Mouse (Mus musculus): ENCODE results near the gene 2700049A03Rik. TPM values are rescaled to one million over a fixed set of nuclear protein-coding genes. Genes with fewer than 3 reads are reported as not detected.
"Not testable (repeated sequence)": the region's sequence is repeated elsewhere in the genome, so short reads cannot be mapped to it uniquely, and the experiment has no call there.

The 2700049A03Rik gene
- polyA plus RNA-seq (2016; fragmentation: Nextera tagmentation; extraction: Ambion mirVana) = 21.5 and 23.7 TPM in 2 replicates

DNA sequence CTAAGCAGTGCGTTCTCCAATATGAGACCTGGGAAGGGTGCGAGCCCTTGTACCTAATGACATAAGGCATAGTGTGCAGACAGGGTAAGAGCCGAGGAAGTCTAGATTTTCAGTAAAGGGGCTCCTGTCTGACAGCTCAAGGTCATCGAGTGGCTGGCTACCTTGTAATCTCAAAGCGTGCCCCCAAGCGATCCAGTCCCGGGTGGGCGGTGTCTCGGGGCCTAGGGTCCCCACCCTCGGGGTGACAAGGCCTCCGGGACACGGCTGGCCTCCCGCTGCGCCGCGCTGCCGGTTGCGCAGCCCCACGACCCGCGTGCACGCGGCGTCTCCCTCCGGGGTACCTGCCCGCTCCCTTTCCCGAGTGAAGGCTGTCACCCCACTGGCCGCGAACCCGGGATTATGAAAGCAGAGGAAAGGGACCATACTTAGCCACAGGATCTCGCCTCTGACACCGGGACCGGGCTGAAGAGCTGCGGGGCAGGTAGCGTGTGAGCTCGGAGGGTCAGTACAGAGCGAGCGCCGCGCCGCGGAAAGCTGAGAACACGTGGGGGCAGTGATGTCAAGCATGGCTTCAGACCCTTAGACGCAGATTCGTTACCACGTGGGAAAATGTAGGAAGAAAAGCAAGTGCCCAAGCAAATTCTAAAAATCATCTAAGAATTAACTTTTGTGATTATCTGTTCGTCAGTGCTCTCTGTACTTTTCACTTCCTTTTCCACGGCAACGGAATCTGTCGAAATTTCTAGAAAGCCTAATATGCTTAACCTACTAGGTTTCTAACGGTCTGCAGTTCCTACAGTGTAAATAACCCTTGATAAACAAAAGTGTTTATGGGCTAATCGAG lies at the start of gene 2700049A03Rik, which contains the start of gene Timm9:
2700049A03Rik (plus strand) TSS at position 719 of the 844 bp plus-strand sequence.
Timm9 (minus strand) TSS at position 555 of the 844 bp plus-strand sequence.
- Histone ChIP-seq H3K27me3 (no peaks in the 10 kb centered on the region), H3K4me2 (peak within 1 kb of the TSS; percentile 87), H3K9me3 (no peaks in the 10 kb centered on the region), H3K4me3 (replicated peaks) (peak within 1 kb of the TSS; percentile 78), H3K9ac (peak within 1 kb of the TSS; percentile 90), H3K27ac (peak within 1 kb of the TSS; percentile 82), H3K4me1 (peaks cover 25% of the 10 kb centered on the region), H3K36me3 (replicated peaks) (peaks cover 27% of the 10 kb centered on the region)
- ATAC-seq (ENCODE audit: low FRiP score) = peak; percentile 94
- WGBS = under 1% methylated on average over 52 of the region's 52 CpGs

GRCm38 (mm10) chr12:71104275-71104674 lies 32.4 kb upstream of the 2700049A03Rik start:
- not testable (repeated sequence) for H3K9me3 ChIP-seq; ATAC-seq (ENCODE audit: low FRiP score); H3K9ac ChIP-seq; H3K4me2 ChIP-seq; H3K27me3 ChIP-seq; H3K36me3 ChIP-seq (replicated peaks); H3K4me1 ChIP-seq; H3K27ac ChIP-seq; H3K4me3 ChIP-seq (replicated peaks)
- 92% methylated on average over 4 of the region's 4 CpGs for WGBS

DNA sequence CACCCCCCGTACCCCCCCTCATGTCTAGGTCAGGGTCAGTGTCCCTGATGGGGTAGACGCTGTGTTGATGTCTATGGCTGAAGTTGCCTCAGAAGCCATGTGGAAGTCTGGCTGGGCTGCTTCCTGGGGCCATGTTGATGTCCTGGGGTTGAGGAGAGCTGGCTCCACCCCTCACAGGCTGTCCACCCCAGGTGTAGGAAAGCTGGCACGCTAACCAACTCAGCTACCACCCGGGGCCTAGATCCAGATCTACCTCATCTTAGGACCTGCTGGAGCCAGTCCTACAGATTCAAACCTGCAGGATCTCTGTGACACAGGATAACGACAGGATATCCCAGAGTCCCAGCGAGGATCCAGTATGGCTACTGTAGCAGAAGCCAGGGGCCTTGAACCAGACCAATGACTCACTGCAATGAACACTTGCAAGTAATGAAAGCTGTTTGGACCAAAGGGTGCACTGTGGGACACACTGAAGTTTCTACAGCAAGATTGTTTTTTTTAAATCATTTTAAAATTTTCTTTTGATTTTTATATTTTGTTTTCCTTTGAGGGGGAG lies 29.4 kb upstream of the 2700049A03Rik start:
- Histone ChIP-seq H3K4me1 (peaks cover 5% of the 10 kb centered on the region), H3K9me3 (no peaks in the 10 kb centered on the region), H3K27ac (no peak overlapping the region), H3K9ac (no peak overlapping the region), H3K36me3 (replicated peaks) (no peaks in the 10 kb centered on the region), H3K27me3 (peaks cover 10% of the 10 kb centered on the region; the same call in 1 of the 2 replicates), H3K4me2 (no peak overlapping the region), H3K4me3 (replicated peaks) (no peak overlapping the region)
- WGBS = 89% methylated on average over 6 of the region's 6 CpGs
- no peak for ATAC-seq (ENCODE audit: low FRiP score)

DNA sequence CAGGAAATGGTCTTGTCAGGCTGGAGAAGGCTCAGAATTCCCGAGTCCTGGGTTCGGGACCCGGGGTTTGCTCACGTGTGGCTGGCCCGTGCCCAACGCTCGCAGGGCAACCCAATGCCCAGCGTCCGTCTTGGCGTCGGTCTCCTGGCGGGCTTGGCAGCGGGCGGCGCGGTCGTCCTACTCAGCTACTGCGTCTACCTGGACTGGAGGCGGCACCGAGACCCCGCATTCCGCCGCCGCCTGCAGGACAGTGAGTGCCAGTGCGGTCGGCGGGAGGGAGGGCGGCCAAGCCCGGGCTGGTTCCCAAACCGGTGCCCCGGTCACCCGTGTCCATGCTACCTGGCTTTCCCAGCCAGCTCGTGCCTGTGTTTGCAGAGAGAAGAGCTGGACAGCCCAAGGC lies 25.3 kb upstream of the 2700049A03Rik start, which contains the start of gene Tomm20l:
Tomm20l (plus strand) TSS at position 98 of the 400 bp plus-strand sequence.
- H3K27me3 ChIP-seq = peaks cover 10% of the 10 kb centered on the region; the same call in 1 of the 2 replicates
- H3K4me1 ChIP-seq = peaks cover 11% of the 10 kb centered on the region
- H3K9ac ChIP-seq = no peak within 1 kb of the TSS
- 8% methylated on average over 33 of the region's 33 CpGs for WGBS
- peak within 1 kb of the TSS; percentile 21 for H3K4me3 ChIP-seq (replicated peaks)
- H3K4me2 ChIP-seq = peak within 1 kb of the TSS; percentile 52
- no peaks in the 10 kb centered on the region for H3K9me3 ChIP-seq
- H3K27ac ChIP-seq = no peak within 1 kb of the TSS
- peak; percentile 44; the same call in 1 of the 2 replicates for ATAC-seq (ENCODE audit: low FRiP score)
- no peaks in the 10 kb centered on the region for H3K36me3 ChIP-seq (replicated peaks)

- Histone ChIP-seq H3K36me3 (replicated peaks) (no peaks in the 10 kb centered on the region), H3K4me1 (peaks cover 11% of the 10 kb centered on the region), H3K9ac (no peak overlapping the region), H3K27ac (no peak overlapping the region), H3K4me3 (replicated peaks) (no peak overlapping the region), H3K27me3 (peaks cover 10% of the 10 kb centered on the region; the same call in 1 of the 2 replicates), H3K4me2 (no peak overlapping the region), H3K9me3 (no peaks in the 10 kb centered on the region)
- 87% methylated on average over 10 of the region's 10 CpGs for WGBS
- no peak for ATAC-seq (ENCODE audit: low FRiP score)
Observed at GRCm38 (mm10) chr12:71113074-71113473, 23.6 kb upstream of the 2700049A03Rik start.

DNA sequence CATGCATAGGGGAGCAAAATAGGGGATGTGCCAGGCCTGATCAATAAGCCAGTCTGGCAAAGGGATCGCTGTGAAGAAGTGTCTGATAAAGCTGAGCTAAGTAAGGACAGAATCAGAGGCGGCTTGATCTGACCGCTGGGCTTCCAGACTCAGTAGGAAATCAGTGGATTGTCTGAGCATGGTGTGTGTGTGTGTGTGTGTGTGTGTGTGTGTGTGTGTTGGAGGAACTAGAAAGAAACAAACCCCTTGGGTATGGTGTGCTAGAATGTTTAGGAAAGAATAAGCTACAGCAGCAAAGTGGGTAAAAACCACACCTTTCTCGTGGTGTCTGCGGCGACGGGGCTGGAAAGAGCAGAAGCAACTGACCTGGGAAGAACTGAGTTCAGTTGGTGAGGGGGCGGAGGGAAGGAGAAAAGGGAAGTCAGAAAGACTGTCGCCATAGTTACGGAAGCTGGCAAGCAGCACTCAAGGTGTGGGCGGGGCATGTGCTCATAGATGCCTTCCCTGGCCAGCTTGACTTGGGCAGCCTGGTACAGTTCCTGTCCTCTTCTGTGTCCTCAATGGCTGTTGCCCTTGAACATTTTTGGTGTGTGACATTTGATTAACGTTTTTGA lies 22.9 kb upstream of the 2700049A03Rik start:
- ATAC-seq (ENCODE audit: low FRiP score) = peak; percentile 63; the same call in 1 of the 2 replicates
- Histone ChIP-seq H3K4me1 (peaks cover 11% of the 10 kb centered on the region), H3K4me3 (replicated peaks) (no peak overlapping the region), H3K27ac (no peak overlapping the region), H3K36me3 (replicated peaks) (no peaks in the 10 kb centered on the region), H3K27me3 (peaks cover 10% of the 10 kb centered on the region; the same call in 1 of the 2 replicates), H3K9me3 (no peaks in the 10 kb centered on the region), H3K4me2 (peak overlapping the region; percentile 34), H3K9ac (no peak overlapping the region)
- 30% methylated on average over 12 of the region's 12 CpGs for WGBS

DNA sequence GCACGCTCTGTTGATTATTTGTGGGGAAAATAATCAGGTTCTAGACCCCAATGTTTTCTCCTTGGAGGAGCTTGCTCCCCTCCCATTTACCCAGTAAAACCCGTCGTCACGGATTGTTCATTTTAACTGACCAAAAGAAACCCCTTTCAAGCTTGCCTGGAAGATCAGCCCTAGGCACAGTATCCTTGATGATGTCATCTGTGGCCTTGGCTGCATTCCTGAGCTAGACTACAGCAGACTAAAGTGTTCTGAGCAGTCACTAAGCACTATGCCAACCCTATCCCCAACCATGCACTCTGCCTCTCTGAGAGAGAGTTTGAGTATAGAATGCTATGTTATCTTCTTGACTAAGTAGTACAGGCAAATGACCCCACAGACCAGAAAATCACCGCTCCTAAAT lies 20.2 kb upstream of the 2700049A03Rik start:
- Histone ChIP-seq H3K4me2 (no peak overlapping the region), H3K4me1 (peaks cover 8% of the 10 kb centered on the region), H3K4me3 (replicated peaks) (no peak overlapping the region), H3K9ac (no peak overlapping the region), H3K9me3 (no peaks in the 10 kb centered on the region), H3K27me3 (peaks cover 5% of the 10 kb centered on the region; the same call in 1 of the 2 replicates), H3K36me3 (replicated peaks) (no peaks in the 10 kb centered on the region), H3K27ac (no peak overlapping the region)
- 77% methylated on average over 5 of the region's 5 CpGs for WGBS
- ATAC-seq (ENCODE audit: low FRiP score) = no peak

DNA sequence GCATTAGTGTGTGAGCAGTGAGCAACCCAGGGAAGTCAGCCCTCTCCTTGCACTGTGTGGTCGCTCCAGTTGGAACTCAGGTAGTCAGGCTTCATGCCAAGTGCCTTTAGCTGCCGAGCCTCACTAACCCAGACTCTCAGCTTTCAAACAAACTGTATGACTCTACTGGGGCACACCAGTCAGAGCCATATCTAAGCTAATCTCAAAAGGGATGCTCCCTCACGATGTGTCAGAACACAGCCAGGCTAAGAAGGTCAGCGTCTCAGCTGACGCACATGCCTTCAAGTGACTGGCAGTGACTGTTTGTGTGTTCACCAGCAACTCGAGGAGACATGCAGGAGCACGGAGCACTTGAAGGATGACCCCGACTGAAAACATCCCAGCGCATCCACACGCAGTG lies 13.9 kb upstream of the 2700049A03Rik start:
- Histone ChIP-seq H3K9me3 (no peaks in the 10 kb centered on the region), H3K36me3 (replicated peaks) (peaks cover 36% of the 10 kb centered on the region)
- 92% methylated on average over 10 of the region's 10 CpGs for WGBS

DNA sequence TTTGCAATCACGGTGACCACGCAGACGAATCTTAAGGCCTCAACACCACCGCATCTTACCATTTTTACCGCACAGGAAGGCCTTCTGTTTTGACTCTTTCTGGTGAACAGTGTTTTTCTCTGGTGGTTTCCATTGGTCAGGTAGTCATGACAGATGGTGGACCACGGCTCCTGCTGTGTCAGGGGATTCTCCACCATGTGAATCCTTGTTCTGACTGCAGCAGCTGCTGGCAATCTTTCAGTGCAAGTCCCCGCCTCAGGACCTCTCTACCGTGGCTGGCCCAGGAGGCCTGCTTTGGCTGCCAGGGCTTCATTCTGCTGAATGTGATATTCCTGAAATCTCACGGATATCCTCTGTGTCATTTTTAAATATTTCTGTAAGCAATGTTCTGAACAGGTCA lies 13.4 kb upstream of the 2700049A03Rik start:
- Histone ChIP-seq H3K27me3 (no peaks in the 10 kb centered on the region), H3K9me3 (no peaks in the 10 kb centered on the region), H3K4me3 (replicated peaks) (no peak overlapping the region), H3K9ac (no peak overlapping the region), H3K36me3 (replicated peaks) (peaks cover 36% of the 10 kb centered on the region), H3K4me2 (no peak overlapping the region), H3K4me1 (no peaks in the 10 kb centered on the region), H3K27ac (no peak overlapping the region)
- ATAC-seq (ENCODE audit: low FRiP score) = no peak
- WGBS = 89% methylated on average over 9 of the region's 9 CpGs

More for the DNA sequence above, 13.9 kb upstream of the 2700049A03Rik start:
- Histone ChIP-seq H3K27me3 (no peaks in the 10 kb centered on the region), H3K4me2 (no peak overlapping the region), H3K4me3 (replicated peaks) (no peak overlapping the region), H3K27ac (no peak overlapping the region), H3K9ac (no peak overlapping the region), H3K4me1 (no peaks in the 10 kb centered on the region)
- no peak for ATAC-seq (ENCODE audit: low FRiP score)

DNA sequence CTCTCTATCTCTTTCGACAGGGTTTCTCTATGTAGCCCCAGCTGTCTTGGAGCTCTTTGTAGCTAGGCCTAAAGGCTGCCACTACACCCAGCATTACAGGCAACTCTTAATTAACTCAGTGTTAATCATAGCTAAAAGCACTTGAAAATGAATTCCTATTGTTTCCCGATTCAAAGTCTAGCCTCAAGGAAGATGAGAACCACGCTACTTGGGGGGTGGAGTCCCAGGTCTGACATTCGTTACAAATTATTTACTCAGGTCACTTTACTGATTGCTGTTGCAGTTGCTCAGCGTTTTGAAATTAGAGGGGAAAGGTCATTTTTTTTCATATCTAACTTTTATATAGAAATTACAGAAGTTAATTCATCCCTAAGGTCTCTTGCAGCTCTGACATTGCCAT lies 1.1 kb upstream of the 2700049A03Rik start:
- H3K9ac ChIP-seq = peak overlapping the region; percentile 90; the same call in 1 of the 2 replicates
- H3K4me1 ChIP-seq = peaks cover 25% of the 10 kb centered on the region
- H3K27me3 ChIP-seq = no peaks in the 10 kb centered on the region
- 23% methylated on average over 5 of the region's 5 CpGs for WGBS
- ATAC-seq (ENCODE audit: low FRiP score) = no peak
- no peak overlapping the region for H3K27ac ChIP-seq
- H3K4me2 ChIP-seq = peak overlapping the region; percentile 74
- H3K9me3 ChIP-seq = no peaks in the 10 kb centered on the region
- peak overlapping the region; percentile 78 for H3K4me3 ChIP-seq (replicated peaks)
- H3K36me3 ChIP-seq (replicated peaks) = peaks cover 24% of the 10 kb centered on the region

DNA sequence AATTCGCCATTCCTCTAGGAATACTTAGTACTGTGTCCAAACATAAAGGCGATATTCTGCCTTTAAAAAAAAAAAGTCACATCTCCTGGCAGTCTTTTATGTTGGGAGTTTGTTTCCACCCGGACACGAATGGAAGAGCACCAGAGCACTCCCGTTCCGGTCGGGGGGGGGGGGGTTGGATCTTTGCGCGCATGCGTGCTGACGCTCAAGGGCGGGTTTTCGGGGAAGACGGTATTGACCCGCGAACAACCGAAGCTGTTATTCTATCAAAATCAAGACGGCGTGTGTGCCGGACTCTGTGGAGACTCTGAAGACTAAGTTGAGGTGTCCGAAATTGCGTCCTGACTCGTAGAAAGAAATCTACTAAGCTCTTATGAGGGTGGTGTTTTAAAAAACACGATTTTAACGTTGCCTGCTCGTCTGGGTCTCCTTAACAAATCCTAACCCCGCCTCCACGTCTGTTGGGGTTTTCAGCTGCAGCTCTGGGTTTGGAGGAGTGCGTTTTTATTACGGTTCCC lies 385 bp downstream of the 2700049A03Rik start:
- H3K4me3 ChIP-seq (replicated peaks) = peak overlapping the region; percentile 78
- H3K27me3 ChIP-seq = no peaks in the 10 kb centered on the region
- ATAC-seq (ENCODE audit: low FRiP score) = peak; percentile 89
- H3K4me2 ChIP-seq = peak overlapping the region; percentile 87
- under 1% methylated on average over 30 of the region's 30 CpGs for WGBS
- H3K36me3 ChIP-seq (replicated peaks) = peaks cover 29% of the 10 kb centered on the region
- H3K9me3 ChIP-seq = no peaks in the 10 kb centered on the region
- H3K4me1 ChIP-seq = peaks cover 25% of the 10 kb centered on the region
- peak overlapping the region; percentile 82 for H3K27ac ChIP-seq
- peak overlapping the region; percentile 66 for H3K9ac ChIP-seq

DNA sequence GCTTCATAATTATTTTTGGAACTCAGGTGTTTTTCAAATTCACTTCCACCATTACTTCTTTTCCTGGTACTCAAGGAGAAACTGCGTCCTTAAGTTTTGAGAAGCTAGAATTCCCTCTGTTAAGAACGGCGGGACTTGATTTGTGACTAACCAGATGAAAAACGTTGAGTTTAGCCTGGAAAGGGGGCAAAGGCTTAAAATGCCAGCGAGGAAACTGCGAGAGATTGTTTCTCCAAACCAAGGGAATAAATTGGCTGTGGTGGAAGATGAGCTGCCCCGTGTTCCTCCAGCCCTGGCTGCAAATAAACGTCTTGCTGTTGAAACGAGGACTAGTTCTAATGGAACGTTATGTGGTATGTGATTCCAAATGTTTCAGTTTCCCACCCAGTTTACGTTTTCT lies 1.0 kb downstream of the 2700049A03Rik start:
- H3K27ac ChIP-seq = no peak overlapping the region
- H3K27me3 ChIP-seq = no peaks in the 10 kb centered on the region
- H3K9ac ChIP-seq = peak overlapping the region; percentile 66
- H3K4me2 ChIP-seq = peak overlapping the region; percentile 87
- H3K4me1 ChIP-seq = peaks cover 25% of the 10 kb centered on the region
- WGBS = 14% methylated on average over 11 of the region's 11 CpGs
- H3K9me3 ChIP-seq = no peaks in the 10 kb centered on the region
- H3K36me3 ChIP-seq (replicated peaks) = peaks cover 30% of the 10 kb centered on the region
- no peak for ATAC-seq (ENCODE audit: low FRiP score)
- H3K4me3 ChIP-seq (replicated peaks) = peak overlapping the region; percentile 78

Measured in forebrain, embryonic 12.5 days (tissue).